Mouse (Mus musculus): ENCODE data around the gene Crip2. TPM values are rescaled to one million over a fixed set of nuclear protein-coding genes. Genes with fewer than 3 reads are reported as not detected.

The Crip2 gene
- polyA plus RNA-seq, 1 experiment from 2014 or later = 227 TPM

DNA sequence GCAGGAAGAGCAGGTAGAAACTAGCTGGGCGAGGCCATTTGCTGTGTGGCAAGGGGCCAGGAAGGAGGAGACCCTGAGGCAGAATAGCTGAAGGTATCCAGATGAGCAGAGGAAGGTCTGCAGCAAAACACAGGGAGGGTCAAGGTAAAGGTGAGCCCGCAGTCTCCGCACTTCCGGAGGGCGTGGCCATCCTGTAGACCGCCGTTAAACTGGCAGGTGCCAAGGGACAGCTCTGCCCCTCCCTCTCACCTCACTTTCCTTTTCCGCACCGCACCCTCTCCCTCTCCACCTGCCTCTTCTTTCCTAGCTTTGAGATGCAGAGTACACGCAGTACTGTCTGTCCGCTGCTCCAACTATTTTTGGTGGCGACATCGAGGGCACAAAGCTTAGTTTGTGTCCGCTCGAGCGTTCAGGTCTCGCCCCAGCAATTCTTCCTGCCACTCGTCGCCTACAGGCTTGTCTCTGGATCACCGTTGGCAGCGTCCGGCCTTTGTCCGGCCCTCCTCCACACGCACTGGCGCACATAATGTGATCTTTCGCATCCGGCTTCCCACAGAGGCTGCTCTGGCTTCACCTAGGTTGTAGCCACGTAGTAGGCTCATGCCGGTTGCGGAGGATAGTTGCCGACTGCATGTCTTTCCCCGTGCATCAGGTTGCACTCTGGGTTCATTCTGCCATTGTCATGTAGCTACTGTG is 15.2 kb downstream of the Crip2 start:
- Histone ChIP-seq H3K9me3 (replicated peaks; ENCODE audit: low read length) (no peaks in the 10 kb centered on the region), H3K4me3 (replicated peaks; ENCODE audit: low read depth, low read length) (peak overlapping the region; percentile 34), H3K4me2 (ENCODE audit: low read length) (peak overlapping the region; percentile 69), H3K27ac (peak overlapping the region; percentile 88), H3K9ac (ENCODE audit: low read depth, low read length) (peak overlapping the region; percentile 51), H3K27me3 (ENCODE audit: insufficient read depth, low read length) (no peaks in the 10 kb centered on the region), H3K36me3 (ENCODE audit: insufficient read depth, low read length) (no peaks in the 10 kb centered on the region), H3K4me1 (replicated peaks; ENCODE audit: insufficient read depth, low read length) (peaks cover 25% of the 10 kb centered on the region; the same call in 1 of the 2 replicates)
- TF ChIP-seq CTCF (IDR thresholded peaks at IDR 0.05; ENCODE audit: low read depth) = no peak
- peak; percentile 1; the same call in 1 of the 2 replicates for ATAC-seq (replicated peaks; ENCODE audit: low FRiP score, low read depth)
- WGBS = 4% methylated on average over 29 of the region's 32 CpGs
- DNase-seq (ENCODE audit: low spot score) = peak; percentile 81

GRCm38 (mm10) chr12:113155887-113156539 is 16.0 kb downstream of the Crip2 start, which contains the start of gene Tedc1:
TSS of gene Tedc1 (plus strand) at chr12:113156421.
- Histone ChIP-seq H3K27me3 (ENCODE audit: insufficient read depth, low read length) (no peaks in the 10 kb centered on the region), H3K4me2 (ENCODE audit: low read length) (peak within 1 kb of the TSS; percentile 69), H3K27ac (peak within 1 kb of the TSS; percentile 88), H3K4me1 (replicated peaks; ENCODE audit: insufficient read depth, low read length) (peaks cover 25% of the 10 kb centered on the region; the same call in 1 of the 2 replicates), H3K9me3 (replicated peaks; ENCODE audit: low read length) (no peaks in the 10 kb centered on the region), H3K9ac (ENCODE audit: low read depth, low read length) (peak within 1 kb of the TSS; percentile 51), H3K36me3 (ENCODE audit: insufficient read depth, low read length) (no peaks in the 10 kb centered on the region), H3K4me3 (replicated peaks; ENCODE audit: low read depth, low read length) (peak within 1 kb of the TSS; percentile 40)
- peak; percentile 100 for DNase-seq (ENCODE audit: low spot score)
- WGBS = under 1% methylated on average over 46 of the region's 46 CpGs
- ATAC-seq (replicated peaks; ENCODE audit: low FRiP score, low read depth) = peak; percentile 96
- peak; percentile 100 for TF ChIP-seq CTCF (IDR thresholded peaks at IDR 0.05; ENCODE audit: low read depth)

DNA sequence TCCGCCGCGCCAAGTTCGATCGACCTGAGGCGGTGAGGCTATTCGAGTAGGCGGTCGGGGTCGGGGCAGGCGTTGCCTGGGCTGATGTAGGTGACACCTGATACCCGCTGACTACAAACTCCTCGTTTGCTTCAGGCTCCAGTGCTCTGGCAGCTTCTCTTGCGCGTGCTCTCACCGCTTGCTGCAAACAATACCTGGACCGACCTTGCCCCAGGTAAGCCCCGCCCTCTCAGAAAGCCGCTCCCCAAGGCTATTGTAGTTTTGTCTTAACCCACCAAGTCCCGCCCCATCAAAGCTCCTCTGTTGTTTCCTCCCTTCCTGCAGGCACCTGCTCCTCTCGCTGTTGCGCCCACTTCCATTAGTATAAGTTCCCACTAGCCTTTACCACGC is 16.5 kb downstream of the Crip2 start:
- no peak for TF ChIP-seq CTCF (IDR thresholded peaks at IDR 0.05; ENCODE audit: low read depth)

GRCm38 (mm10) chr12:113157002-113157401 is 17.0 kb downstream of the Crip2 start:
- Histone ChIP-seq H3K9ac (ENCODE audit: low read depth, low read length) (0 out of 2 replicates have a peak overlapping the region, but pooled peaks have one; percentile 41), H3K4me1 (replicated peaks; ENCODE audit: insufficient read depth, low read length) (peaks cover 17% of the 10 kb centered on the region; the same call in 1 of the 2 replicates), H3K36me3 (ENCODE audit: insufficient read depth, low read length) (no peaks in the 10 kb centered on the region), H3K27me3 (ENCODE audit: insufficient read depth, low read length) (no peaks in the 10 kb centered on the region), H3K4me2 (ENCODE audit: low read length) (peak overlapping the region; percentile 64), H3K4me3 (replicated peaks; ENCODE audit: low read depth, low read length) (peak overlapping the region; percentile 40), H3K27ac (0 out of 2 replicates have a peak overlapping the region, but pooled peaks have one; percentile 19), H3K9me3 (replicated peaks; ENCODE audit: low read length) (no peaks in the 10 kb centered on the region)
- no peak for TF ChIP-seq CTCF (IDR thresholded peaks at IDR 0.05; ENCODE audit: low read depth)
- WGBS = 25% methylated on average over 8 of the region's 8 CpGs
- ATAC-seq (replicated peaks; ENCODE audit: low FRiP score, low read depth) = no peak
- no peak for DNase-seq (ENCODE audit: low spot score)

More for the DNA sequence above, 16.5 kb downstream of the Crip2 start:
- Histone ChIP-seq H3K9me3 (replicated peaks; ENCODE audit: low read length) (no peaks in the 10 kb centered on the region), H3K4me2 (ENCODE audit: low read length) (peak overlapping the region; percentile 64), H3K4me3 (replicated peaks; ENCODE audit: low read depth, low read length) (peak overlapping the region; percentile 40), H3K4me1 (replicated peaks; ENCODE audit: insufficient read depth, low read length) (peaks cover 20% of the 10 kb centered on the region; the same call in 1 of the 2 replicates), H3K36me3 (ENCODE audit: insufficient read depth, low read length) (no peaks in the 10 kb centered on the region), H3K27ac (peak overlapping the region; percentile 19; the same call in 1 of the 2 replicates), H3K27me3 (ENCODE audit: insufficient read depth, low read length) (no peaks in the 10 kb centered on the region), H3K9ac (ENCODE audit: low read depth, low read length) (peak overlapping the region; percentile 41; the same call in 1 of the 2 replicates)
- DNase-seq (ENCODE audit: low spot score) (no peak), ATAC-seq (replicated peaks; ENCODE audit: low FRiP score, low read depth) (no peak)
- WGBS = under 1% methylated on average over 23 of the region's 23 CpGs

GRCm38 (mm10) chr12:113157521-113157920 is 17.5 kb downstream of the Crip2 start:
- no peak overlapping the region for H3K27ac ChIP-seq

GRCm38 (mm10) chr12:113157971-113158370 is 17.9 kb downstream of the Crip2 start:
- Histone ChIP-seq H3K27ac (no peak overlapping the region), H3K4me2 (ENCODE audit: low read length) (no peak overlapping the region), H3K4me3 (replicated peaks; ENCODE audit: low read depth, low read length) (no peak overlapping the region), H3K9ac (ENCODE audit: low read depth, low read length) (no peak overlapping the region), H3K27me3 (ENCODE audit: insufficient read depth, low read length) (no peaks in the 10 kb centered on the region), H3K36me3 (ENCODE audit: insufficient read depth, low read length) (peaks cover 3% of the 10 kb centered on the region; the same call in 1 of the 2 replicates), H3K9me3 (replicated peaks; ENCODE audit: low read length) (no peaks in the 10 kb centered on the region), H3K4me1 (replicated peaks; ENCODE audit: insufficient read depth, low read length) (peaks cover 11% of the 10 kb centered on the region; the same call in 1 of the 2 replicates)
- WGBS = 91% methylated on average over 8 of the region's 8 CpGs
- ATAC-seq (replicated peaks; ENCODE audit: low FRiP score, low read depth) (no peak), DNase-seq (ENCODE audit: low spot score) (no peak)
- TF ChIP-seq CTCF (IDR thresholded peaks at IDR 0.05; ENCODE audit: low read depth) = no peak

More at GRCm38 (mm10) chr12:113157521-113157920, 17.5 kb downstream of the Crip2 start:
- WGBS = 83% methylated on average over 8 of the region's 8 CpGs
- no peak overlapping the region for H3K4me3 ChIP-seq (replicated peaks; ENCODE audit: low read depth, low read length)
- no peak for ATAC-seq (replicated peaks; ENCODE audit: low FRiP score, low read depth)
- H3K4me1 ChIP-seq (replicated peaks; ENCODE audit: insufficient read depth, low read length) = peaks cover 12% of the 10 kb centered on the region; the same call in 1 of the 2 replicates
- no peaks in the 10 kb centered on the region for H3K27me3 ChIP-seq (ENCODE audit: insufficient read depth, low read length)
- DNase-seq (ENCODE audit: low spot score) = no peak
- TF ChIP-seq CTCF (IDR thresholded peaks at IDR 0.05; ENCODE audit: low read depth) = no peak
- no peak overlapping the region for H3K4me2 ChIP-seq (ENCODE audit: low read length)
- no peak overlapping the region for H3K9ac ChIP-seq (ENCODE audit: low read depth, low read length)
- H3K36me3 ChIP-seq (ENCODE audit: insufficient read depth, low read length) = peaks cover 3% of the 10 kb centered on the region; the same call in 1 of the 2 replicates
- H3K9me3 ChIP-seq (replicated peaks; ENCODE audit: low read length) = no peaks in the 10 kb centered on the region

All from kidney, postnatal 0 days (tissue).